Mouse (Mus musculus): ENCODE data around the gene Lsamp.

DNA sequence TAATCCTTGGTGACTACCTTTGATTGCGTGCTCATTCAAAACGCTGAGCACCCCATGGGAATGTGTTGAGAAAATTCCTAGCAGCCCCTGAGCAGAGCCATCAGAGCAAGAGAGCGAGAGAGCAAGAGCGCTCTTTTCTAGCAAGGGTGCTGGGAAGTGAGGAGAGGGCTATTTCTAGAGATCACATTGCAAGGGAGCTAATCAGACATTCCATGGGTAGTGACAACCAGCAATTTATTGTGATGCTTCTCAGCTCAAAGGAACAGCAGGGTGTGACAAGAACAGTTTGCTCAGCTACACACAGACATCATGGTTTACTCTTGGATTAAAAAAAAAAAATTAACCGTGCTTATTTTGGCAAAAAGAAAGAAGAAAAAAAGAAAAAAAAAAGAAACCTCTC, 487.8 kb downstream of the Lsamp start:
- TF ChIP-seq EP300 (IDR thresholded peaks at IDR 0.05) = no peak
- no peak for TF ChIP-seq CTCF (IDR thresholded peaks at IDR 0.05)
